Mouse (Mus musculus) hindbrain, embryonic 14.5 days (tissue): Measurements from ENCODE around the gene Thy1. TPM values are rescaled to one million over a fixed set of nuclear protein-coding genes. Genes with fewer than 3 reads are reported as not detected.

Experiments
- ATAC-seq: fragments of 200-750 bp; cut with Nextera tagmentation; 2 replicates; pipeline ENCODE4 v1.8.0; 2017; ENCODE audit warnings: moderate number of reproducible peaks, mild to moderate bottlenecking, moderate TSS enrichment, moderate library complexity; ENCODE audit not compliant: low FRiP score
- DNase-seq: peaks from one replicate; pipeline ENCODE4 v3.0.0-alpha.2; 2015; ENCODE audit warnings: low spot score
- H3K27ac ChIP-seq: fragments of 300-500 bp; sonication (generic); 2 replicates; pipeline ENCODE4 v1.5.1; 2014; ENCODE audit warnings: mild to moderate bottlenecking, moderate library complexity
- H3K27me3 ChIP-seq: fragments of 300-500 bp; sonication (generic); 2 replicates; pipeline ENCODE4 v1.6.1; 2014; ENCODE audit warnings: mild to moderate bottlenecking, low read length, mixed read lengths; ENCODE audit not compliant: control insufficient read depth, insufficient read depth
- H3K36me3 ChIP-seq: fragments of 300-500 bp; sonication (generic); replicated peaks from 2 replicates; pipeline ENCODE4 v1.6.1; 2014; ENCODE audit not compliant: control insufficient read depth, insufficient read depth
- H3K4me1 ChIP-seq: fragments of 300-500 bp; sonication (generic); replicated peaks from 2 replicates; pipeline ENCODE4 v1.6.1; 2014; ENCODE audit warnings: antibody characterized with exemption, low read length, mixed read lengths; ENCODE audit not compliant: control insufficient read depth, insufficient read depth
- H3K4me2 ChIP-seq: fragments of 300-500 bp; sonication (generic); replicated peaks from 2 replicates; pipeline ENCODE4 v1.6.1; 2014; ENCODE audit warnings: mild to moderate bottlenecking, moderate library complexity
- H3K4me3 ChIP-seq: fragments of 300-500 bp; sonication (generic); replicated peaks from 2 replicates; pipeline ENCODE4 v1.5.1; 2014; ENCODE audit warnings: mild to moderate bottlenecking, low read length
- H3K9ac ChIP-seq: fragments of 300-500 bp; sonication (generic); 2 replicates; pipeline ENCODE4 v1.6.1; 2014
- H3K9me3 ChIP-seq: fragments of 300-500 bp; sonication (generic); 2 replicates; pipeline ENCODE4 v1.6.1; 2016; ENCODE audit warnings: low read length; ENCODE audit not compliant: control insufficient read depth
- WGBS: fragments of 180-500 bp; shearing (Covaris S2); extraction: QIAGEN DNeasy Blood & Tissue Kit; methylation state at CpG from one replicate; pipeline ENCODE4 v1.1.7; 2014; 5-methylcytosine and 5-hydroxymethylcytosine counted together
- polyA plus RNA-seq: library from polyadenylated mRNA; unstranded; fragments of >200 nt; fragmentation: Nextera tagmentation; extraction: Ambion mirVana; gene quantifications from 2 replicates; pipeline ENCODE4 v1.2.1, GENCODE M21; 2014

Thy1 gene
- polyA plus RNA-seq, 1 experiment from 2014 or later: 6.2 TPM

- Histone ChIP-seq H3K27me3 (no peaks in the 10 kb centered on the region), H3K27ac (no peak overlapping the region), H3K4me3 (no peak overlapping the region), H3K9me3 (peaks cover 4% of the 10 kb centered on the region; the same call in 1 of the 2 replicates), H3K36me3 (no peaks in the 10 kb centered on the region), H3K9ac (no peak overlapping the region), H3K4me1 (no peaks in the 10 kb centered on the region), H3K4me2 (no peak overlapping the region)
- ATAC-seq (no peak), DNase-seq (no peak)
- WGBS: 62% methylated on average over 3 of the region's 3 CpGs
Observed at GRCm38 (mm10) chr9:44052855-44053254, 9.7 kb downstream of the Thy1 start.

- no peaks in the 10 kb centered on the region for H3K36me3 ChIP-seq
- H3K9me3 ChIP-seq: peaks cover 4% of the 10 kb centered on the region; the same call in 1 of the 2 replicates
- no peak for DNase-seq
- no peak for ATAC-seq
- no peak overlapping the region for H3K4me3 ChIP-seq
- 89% methylated on average over 1 of the region's 1 CpGs for WGBS
- H3K9ac ChIP-seq: no peak overlapping the region
- H3K27me3 ChIP-seq: no peaks in the 10 kb centered on the region
- H3K27ac ChIP-seq: no peak overlapping the region
- H3K4me1 ChIP-seq: no peaks in the 10 kb centered on the region
- no peak overlapping the region for H3K4me2 ChIP-seq
Observed at GRCm38 (mm10) chr9:44053936-44054335, 10.8 kb downstream of the Thy1 start.

- no peaks in the 10 kb centered on the region for H3K27me3 ChIP-seq
- H3K9ac ChIP-seq: no peak overlapping the region
- H3K36me3 ChIP-seq: no peaks in the 10 kb centered on the region
- ATAC-seq: no peak
- H3K4me3 ChIP-seq: no peak overlapping the region
- WGBS: 83% methylated on average over 6 of the region's 6 CpGs
- H3K27ac ChIP-seq: no peak overlapping the region
- no peak for DNase-seq
- no peaks in the 10 kb centered on the region for H3K4me1 ChIP-seq
- no peak overlapping the region for H3K4me2 ChIP-seq
- peaks cover 4% of the 10 kb centered on the region; the same call in 1 of the 2 replicates for H3K9me3 ChIP-seq
Observed at GRCm38 (mm10) chr9:44058606-44059005, 15.4 kb downstream of the Thy1 start.

GRCm38 (mm10) chr9:44065177-44065576 is 22.0 kb downstream of the Thy1 start:
- H3K36me3 ChIP-seq: no peaks in the 10 kb centered on the region
- no peak overlapping the region for H3K27ac ChIP-seq
- H3K4me2 ChIP-seq: no peak overlapping the region
- no peaks in the 10 kb centered on the region for H3K9me3 ChIP-seq
- no peak overlapping the region for H3K9ac ChIP-seq
- DNase-seq (no peak), ATAC-seq (no peak)
- WGBS: 42% methylated on average over 1 of the region's 1 CpGs
- no peaks in the 10 kb centered on the region for H3K27me3 ChIP-seq
- H3K4me3 ChIP-seq: no peak overlapping the region
- H3K4me1 ChIP-seq: peaks cover 9% of the 10 kb centered on the region

GRCm38 (mm10) chr9:44066785-44067225 is 23.6 kb downstream of the Thy1 start, which contains the start of gene Usp2:
Gene Usp2, plus strand, starts transcription at chr9:44067021.
- H3K4me2 ChIP-seq: peak within 1 kb of the TSS; percentile 77
- no peaks in the 10 kb centered on the region for H3K27me3 ChIP-seq
- 0% methylated on average over 38 of the region's 38 CpGs for WGBS
- H3K36me3 ChIP-seq: no peaks in the 10 kb centered on the region
- ATAC-seq (peak; percentile 99), DNase-seq (peak; percentile 99)
- H3K4me1 ChIP-seq: peaks cover 17% of the 10 kb centered on the region
- no peaks in the 10 kb centered on the region for H3K9me3 ChIP-seq
- H3K27ac ChIP-seq: no peak within 1 kb of the TSS
- peak within 1 kb of the TSS; percentile 50 for H3K9ac ChIP-seq
- H3K4me3 ChIP-seq: peak within 1 kb of the TSS; percentile 46

- no peaks in the 10 kb centered on the region for H3K36me3 ChIP-seq
- H3K4me1 ChIP-seq: peaks cover 23% of the 10 kb centered on the region
- WGBS: 7% methylated on average over 15 of the region's 15 CpGs
- DNase-seq: no peak
- peak overlapping the region; percentile 77 for H3K4me2 ChIP-seq
- H3K27me3 ChIP-seq: no peaks in the 10 kb centered on the region
- peak overlapping the region; percentile 46 for H3K4me3 ChIP-seq
- no peaks in the 10 kb centered on the region for H3K9me3 ChIP-seq
- no peak; the same call in 1 of the 2 replicates for ATAC-seq
- H3K9ac ChIP-seq: peak overlapping the region; percentile 50
- no peak overlapping the region for H3K27ac ChIP-seq
Observed at GRCm38 (mm10) chr9:44067241-44067959, 24.2 kb downstream of the Thy1 start.

GRCm38 (mm10) chr9:44067960-44068330 is 24.8 kb downstream of the Thy1 start:
- H3K4me3 ChIP-seq: no peak overlapping the region
- H3K9ac ChIP-seq: no peak overlapping the region
- DNase-seq (no peak), ATAC-seq (no peak)
- H3K4me1 ChIP-seq: peaks cover 24% of the 10 kb centered on the region
- no peak overlapping the region for H3K27ac ChIP-seq
- no peaks in the 10 kb centered on the region for H3K36me3 ChIP-seq
- 83% methylated on average over 6 of the region's 6 CpGs for WGBS
- H3K9me3 ChIP-seq: no peaks in the 10 kb centered on the region
- no peaks in the 10 kb centered on the region for H3K27me3 ChIP-seq
- H3K4me2 ChIP-seq: peak overlapping the region; percentile 77; the same call in 1 of the 2 replicates

GRCm38 (mm10) chr9:44069252-44069651 is 26.1 kb downstream of the Thy1 start:
- Histone ChIP-seq H3K27me3 (no peaks in the 10 kb centered on the region), H3K4me1 (peaks cover 24% of the 10 kb centered on the region), H3K27ac (no peak overlapping the region), H3K4me3 (no peak overlapping the region), H3K9me3 (no peaks in the 10 kb centered on the region), H3K4me2 (no peak overlapping the region), H3K9ac (no peak overlapping the region), H3K36me3 (no peaks in the 10 kb centered on the region)
- 38% methylated on average over 7 of the region's 7 CpGs for WGBS
- ATAC-seq: no peak
- DNase-seq: no peak

- Histone ChIP-seq H3K27me3 (no peaks in the 10 kb centered on the region), H3K9ac (no peak overlapping the region), H3K27ac (no peak overlapping the region), H3K4me2 (no peak overlapping the region), H3K9me3 (no peaks in the 10 kb centered on the region), H3K4me3 (no peak overlapping the region), H3K36me3 (no peaks in the 10 kb centered on the region), H3K4me1 (peaks cover 24% of the 10 kb centered on the region)
- ATAC-seq: no peak
- WGBS: 75% methylated on average over 14 of the region's 14 CpGs
- DNase-seq: no peak
Observed at GRCm38 (mm10) chr9:44070113-44070843, 27.1 kb downstream of the Thy1 start.
